Mouse (Mus musculus): ENCODE measurements at regions not wholly inside any gene's neighbourhood (a gene's known extent, or its start where the extent isn't known, plus 50 kb on each side); places are given as distances from the start of the nearest gene placed in this dataset.
"Not testable (repeated sequence)": the region's sequence is repeated elsewhere in the genome, so short reads cannot be mapped to it uniquely, and the experiment has no call there.

- H3K4me3 ChIP-seq (ENCODE audit: insufficient read depth, low read depth, low read length): no peak overlapping the region
- 70% methylated on average over 1 of the region's 1 CpGs for WGBS
- H3K9ac ChIP-seq (ENCODE audit: low read depth, low read length): no peak overlapping the region
- TF ChIP-seq POLR2A (IDR thresholded peaks at IDR 0.05; ENCODE audit: extremely low read depth, insufficient read depth, low read length) (no peak), CTCF (IDR thresholded peaks at IDR 0.05; ENCODE audit: low read depth, low read length) (no peak)
- no peaks in the 10 kb centered on the region for H3K27me3 ChIP-seq (ENCODE audit: control insufficient read depth, insufficient read depth, low read length)
- DNase-seq (ENCODE audit: extremely low read depth, low read depth, low spot score): no peak
- no peak overlapping the region for H3K27ac ChIP-seq (replicated peaks; ENCODE audit: insufficient read depth, low read depth, low read length)
- no peaks in the 10 kb centered on the region for H3K4me1 ChIP-seq (ENCODE audit: control insufficient read depth, insufficient read depth, low read length)
- no peaks in the 10 kb centered on the region for H3K36me3 ChIP-seq (ENCODE audit: control insufficient read depth, insufficient read depth, low read length)
- no peaks in the 10 kb centered on the region for H3K79me2 ChIP-seq (ENCODE audit: control insufficient read depth, insufficient read depth, low read length)
Measured at GRCm38 (mm10) chr3:6427905-6428304, 192.3 kb downstream of the 1700008P02Rik start.

GRCm38 (mm10) chr3:6400871-6401270 lies 219.4 kb downstream of the 1700008P02Rik start:
- Histone ChIP-seq H3K27ac (replicated peaks; ENCODE audit: insufficient read depth, low read depth, low read length) (no peak overlapping the region), H3K4me3 (ENCODE audit: insufficient read depth, low read depth, low read length) (no peak overlapping the region), H3K9ac (ENCODE audit: low read depth, low read length) (no peak overlapping the region), H3K27me3 (ENCODE audit: control insufficient read depth, insufficient read depth, low read length) (no peaks in the 10 kb centered on the region), H3K79me2 (ENCODE audit: control insufficient read depth, insufficient read depth, low read length) (no peaks in the 10 kb centered on the region), H3K4me1 (ENCODE audit: control insufficient read depth, insufficient read depth, low read length) (no peaks in the 10 kb centered on the region), H3K36me3 (ENCODE audit: control insufficient read depth, insufficient read depth, low read length) (no peaks in the 10 kb centered on the region)
- peak; percentile 35 for DNase-seq (ENCODE audit: extremely low read depth, low read depth, low spot score)
- TF ChIP-seq POLR2A (IDR thresholded peaks at IDR 0.05; ENCODE audit: extremely low read depth, insufficient read depth, low read length): no peak
- TF ChIP-seq CTCF (IDR thresholded peaks at IDR 0.05; ENCODE audit: low read depth, low read length): no peak

GRCm38 (mm10) chr3:6385669-6386068 lies 234.6 kb downstream of the 1700008P02Rik start:
- Histone ChIP-seq H3K79me2 (ENCODE audit: control insufficient read depth, insufficient read depth, low read length) (no peaks in the 10 kb centered on the region), H3K27ac (replicated peaks; ENCODE audit: insufficient read depth, low read depth, low read length) (no peak overlapping the region), H3K9ac (ENCODE audit: low read depth, low read length) (no peak overlapping the region), H3K36me3 (ENCODE audit: control insufficient read depth, insufficient read depth, low read length) (no peaks in the 10 kb centered on the region), H3K4me3 (ENCODE audit: insufficient read depth, low read depth, low read length) (no peak overlapping the region), H3K27me3 (ENCODE audit: control insufficient read depth, insufficient read depth, low read length) (no peaks in the 10 kb centered on the region), H3K4me1 (ENCODE audit: control insufficient read depth, insufficient read depth, low read length) (no peaks in the 10 kb centered on the region)
- TF ChIP-seq CTCF (IDR thresholded peaks at IDR 0.05; ENCODE audit: low read depth, low read length): no peak
- TF ChIP-seq POLR2A (IDR thresholded peaks at IDR 0.05; ENCODE audit: extremely low read depth, insufficient read depth, low read length): no peak
- DNase-seq (ENCODE audit: extremely low read depth, low read depth, low spot score): no peak

- Histone ChIP-seq H3K4me1 (ENCODE audit: control insufficient read depth, insufficient read depth, low read length) (no peaks in the 10 kb centered on the region), H3K27me3 (ENCODE audit: control insufficient read depth, insufficient read depth, low read length) (no peaks in the 10 kb centered on the region)
- TF ChIP-seq POLR2A (IDR thresholded peaks at IDR 0.05; ENCODE audit: extremely low read depth, insufficient read depth, low read length): no peak
- no peak for TF ChIP-seq CTCF (IDR thresholded peaks at IDR 0.05; ENCODE audit: low read depth, low read length)
Measured at GRCm38 (mm10) chr3:6382896-6383295, 237.3 kb downstream of the 1700008P02Rik start.

GRCm38 (mm10) chr3:6382296-6382695 lies 237.9 kb downstream of the 1700008P02Rik start:
- no peak for TF ChIP-seq CTCF (IDR thresholded peaks at IDR 0.05; ENCODE audit: low read depth, low read length)
- no peak for TF ChIP-seq POLR2A (IDR thresholded peaks at IDR 0.05; ENCODE audit: extremely low read depth, insufficient read depth, low read length)
- Histone ChIP-seq H3K4me3 (ENCODE audit: insufficient read depth, low read depth, low read length) (no peak overlapping the region), H3K79me2 (ENCODE audit: control insufficient read depth, insufficient read depth, low read length) (no peaks in the 10 kb centered on the region), H3K36me3 (ENCODE audit: control insufficient read depth, insufficient read depth, low read length) (no peaks in the 10 kb centered on the region), H3K27me3 (ENCODE audit: control insufficient read depth, insufficient read depth, low read length) (no peaks in the 10 kb centered on the region), H3K27ac (replicated peaks; ENCODE audit: insufficient read depth, low read depth, low read length) (no peak overlapping the region), H3K4me1 (ENCODE audit: control insufficient read depth, insufficient read depth, low read length) (no peaks in the 10 kb centered on the region), H3K9ac (ENCODE audit: low read depth, low read length) (no peak overlapping the region)
- 67% methylated on average over 1 of the region's 1 CpGs for WGBS
- no peak for DNase-seq (ENCODE audit: extremely low read depth, low read depth, low spot score)

More at GRCm38 (mm10) chr3:6382896-6383295, 237.3 kb downstream of the 1700008P02Rik start:
- Histone ChIP-seq H3K79me2 (ENCODE audit: control insufficient read depth, insufficient read depth, low read length) (no peaks in the 10 kb centered on the region), H3K27ac (replicated peaks; ENCODE audit: insufficient read depth, low read depth, low read length) (no peak overlapping the region), H3K36me3 (ENCODE audit: control insufficient read depth, insufficient read depth, low read length) (no peaks in the 10 kb centered on the region), H3K4me3 (ENCODE audit: insufficient read depth, low read depth, low read length) (no peak overlapping the region), H3K9ac (ENCODE audit: low read depth, low read length) (no peak overlapping the region)
- DNase-seq (ENCODE audit: extremely low read depth, low read depth, low spot score): no peak

- Histone ChIP-seq H3K27me3 (ENCODE audit: control insufficient read depth, insufficient read depth, low read length) (no peaks in the 10 kb centered on the region), H3K9ac (ENCODE audit: low read depth, low read length) (no peak overlapping the region), H3K4me1 (ENCODE audit: control insufficient read depth, insufficient read depth, low read length) (no peaks in the 10 kb centered on the region), H3K27ac (replicated peaks; ENCODE audit: insufficient read depth, low read depth, low read length) (no peak overlapping the region), H3K4me3 (ENCODE audit: insufficient read depth, low read depth, low read length) (no peak overlapping the region), H3K79me2 (ENCODE audit: control insufficient read depth, insufficient read depth, low read length) (no peaks in the 10 kb centered on the region), H3K36me3 (ENCODE audit: control insufficient read depth, insufficient read depth, low read length) (no peaks in the 10 kb centered on the region)
- WGBS: 72% methylated on average over 5 of the region's 5 CpGs
- DNase-seq (ENCODE audit: extremely low read depth, low read depth, low spot score): no peak
- TF ChIP-seq POLR2A (IDR thresholded peaks at IDR 0.05; ENCODE audit: extremely low read depth, insufficient read depth, low read length): no peak
- no peak for TF ChIP-seq CTCF (IDR thresholded peaks at IDR 0.05; ENCODE audit: low read depth, low read length)
Measured at GRCm38 (mm10) chr3:6381732-6382131, 238.5 kb downstream of the 1700008P02Rik start.

- WGBS: 84% methylated on average over 6 of the region's 21 CpGs
- H3K9ac ChIP-seq (ENCODE audit: low read depth, low read length); H3K27ac ChIP-seq (replicated peaks; ENCODE audit: insufficient read depth, low read depth, low read length); H3K79me2 ChIP-seq (ENCODE audit: control insufficient read depth, insufficient read depth, low read length); H3K27me3 ChIP-seq (ENCODE audit: control insufficient read depth, insufficient read depth, low read length); H3K4me3 ChIP-seq (ENCODE audit: insufficient read depth, low read depth, low read length); H3K36me3 ChIP-seq (ENCODE audit: control insufficient read depth, insufficient read depth, low read length); H3K4me1 ChIP-seq (ENCODE audit: control insufficient read depth, insufficient read depth, low read length); DNase-seq (ENCODE audit: extremely low read depth, low read depth, low spot score): not testable (repeated sequence)
Measured at GRCm38 (mm10) chr3:6339001-6339400, 281.2 kb downstream of the 1700008P02Rik start.

All from liver, adult 2 months (tissue).